Mouse (Mus musculus) lung, postnatal 25 days (tissue): ENCODE data around the gene Atp2b1.
A peak's percentile ranks its signal among the peaks of the same experiment; 100 is the strongest.

Experiments used
- DNase-seq: peaks from one replicate; pipeline ENCODE4 v3.0.0; 2022; ENCODE audit warnings: low spot score

Atp2b1 gene

DNA sequence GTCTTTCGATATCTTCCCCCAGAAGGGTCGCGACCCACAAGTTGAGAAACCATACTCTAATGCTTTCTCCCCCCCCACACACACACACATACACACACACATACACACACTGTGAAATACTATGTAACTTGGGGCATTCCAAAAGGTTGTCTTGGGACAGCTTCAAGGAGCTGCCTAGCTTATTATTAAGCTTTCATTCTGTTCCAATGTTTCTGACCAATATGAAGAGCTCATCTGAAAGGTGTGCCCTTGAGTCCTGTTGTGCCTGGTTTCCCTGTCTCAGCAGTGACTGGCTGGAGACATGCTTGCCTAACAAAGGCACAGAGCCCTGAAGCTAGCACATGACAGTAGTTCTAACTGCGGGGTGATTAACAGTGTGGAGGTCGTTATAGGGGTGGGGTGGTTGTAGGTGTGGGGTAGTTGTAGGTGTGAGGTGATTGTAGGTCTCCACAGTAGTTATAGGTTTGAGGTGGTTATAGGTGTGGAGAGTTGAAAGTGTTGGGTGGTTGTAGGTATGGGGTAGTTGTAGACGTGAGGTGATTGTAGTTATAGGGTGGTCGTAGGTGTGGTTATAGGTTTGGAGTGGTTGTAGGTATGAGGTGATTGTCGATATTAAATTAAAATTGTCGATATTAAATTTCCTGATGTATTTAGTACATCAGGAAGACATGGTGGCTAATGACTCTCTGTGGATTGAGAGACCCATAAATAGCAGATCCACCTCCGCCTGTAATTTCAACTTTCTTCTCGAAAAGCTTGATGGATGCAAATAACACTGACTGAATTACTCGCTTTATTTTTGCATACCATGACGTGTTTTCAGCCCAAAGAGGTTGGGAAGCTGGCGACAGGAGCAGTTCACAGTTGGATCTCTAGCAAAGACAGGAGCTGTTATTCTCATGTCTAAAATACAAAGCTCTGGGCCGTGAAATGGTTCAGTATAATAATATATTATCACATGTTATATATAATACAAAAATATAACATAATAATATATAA, 119.9 kb downstream of the Atp2b1 start:
- no peak for DNase-seq

DNA sequence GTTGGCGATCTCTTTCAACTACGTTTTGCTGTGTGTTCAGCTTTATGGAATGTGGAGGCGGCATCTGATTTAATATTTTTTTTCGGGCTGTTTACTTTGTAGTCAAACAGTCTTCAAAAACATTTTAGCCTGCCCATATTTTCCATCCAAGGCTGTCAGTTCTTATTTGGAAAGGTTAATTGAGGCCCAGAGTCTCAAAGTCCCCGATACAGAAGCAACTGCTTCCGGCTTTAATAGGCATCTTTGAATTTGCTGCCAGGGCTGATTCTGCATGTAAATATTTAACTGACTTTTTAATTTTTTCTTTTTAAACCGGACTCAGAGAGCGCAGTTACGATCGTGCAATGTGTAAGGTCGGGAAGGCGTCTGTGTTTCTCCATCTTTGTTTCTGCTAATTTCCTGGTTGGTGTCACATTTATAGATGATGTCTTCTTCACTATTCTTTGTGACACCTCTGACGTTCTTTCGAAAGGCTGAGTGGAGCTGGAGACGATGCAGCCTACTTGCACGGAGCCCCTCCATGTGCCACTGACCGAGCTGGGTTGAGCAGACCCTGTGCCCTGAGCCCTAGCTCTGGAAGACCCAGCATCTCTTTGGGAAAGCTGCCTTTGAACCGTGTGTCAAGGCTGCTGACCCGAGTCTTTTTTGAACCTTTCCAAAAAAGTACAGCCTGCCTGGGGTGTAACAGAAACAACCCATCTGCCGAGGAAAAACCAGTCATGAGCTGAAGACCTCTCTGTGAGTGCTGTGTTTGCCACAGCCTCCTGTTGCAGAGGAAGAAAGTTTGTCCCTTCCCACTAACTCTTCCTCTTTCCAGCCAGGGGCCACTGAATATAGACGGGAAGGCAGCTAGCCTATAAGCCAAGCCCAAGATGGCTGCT, 123.2 kb downstream of the Atp2b1 start:
- peak; percentile 57 for DNase-seq

DNA sequence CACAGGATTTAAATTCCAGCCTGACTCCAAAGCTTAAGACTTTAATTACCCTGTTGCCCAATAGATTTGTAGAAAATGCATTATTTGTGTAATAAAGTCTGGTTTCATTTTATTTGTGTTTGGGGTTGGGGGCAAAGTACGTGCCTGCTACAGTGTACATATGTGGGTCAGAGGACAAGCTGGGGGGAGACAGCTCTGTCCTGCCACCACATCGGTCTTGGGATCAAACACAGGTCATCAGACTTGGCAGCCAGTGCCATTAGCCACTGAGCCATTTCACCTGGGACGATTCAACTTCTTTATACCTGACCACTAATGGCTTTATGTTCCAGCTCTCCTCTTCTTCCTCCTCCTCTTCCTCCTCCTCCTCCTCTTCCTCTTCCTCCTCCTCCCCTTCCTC, 124.7 kb downstream of the Atp2b1 start:
- DNase-seq = no peak

DNA sequence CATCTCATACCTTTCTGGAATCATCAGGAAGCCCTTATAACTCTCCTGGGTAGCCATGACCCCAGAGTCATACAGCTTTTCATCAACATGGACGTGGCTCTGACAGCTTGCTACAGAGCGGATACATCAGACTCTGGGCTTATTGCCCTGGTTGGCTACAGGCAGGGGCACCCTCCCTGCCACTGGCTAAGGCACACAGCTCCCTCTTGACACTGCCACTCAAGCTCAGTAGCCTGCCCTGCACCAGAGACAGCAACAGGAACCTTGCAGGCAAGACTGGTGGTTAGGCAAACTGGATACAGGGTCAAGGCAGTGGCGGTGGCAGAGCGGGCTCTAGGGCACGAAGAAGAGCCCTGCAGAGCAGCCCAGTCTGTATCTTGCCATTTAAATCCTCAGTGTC, 126.0 kb downstream of the Atp2b1 start:
- DNase-seq = no peak

DNA sequence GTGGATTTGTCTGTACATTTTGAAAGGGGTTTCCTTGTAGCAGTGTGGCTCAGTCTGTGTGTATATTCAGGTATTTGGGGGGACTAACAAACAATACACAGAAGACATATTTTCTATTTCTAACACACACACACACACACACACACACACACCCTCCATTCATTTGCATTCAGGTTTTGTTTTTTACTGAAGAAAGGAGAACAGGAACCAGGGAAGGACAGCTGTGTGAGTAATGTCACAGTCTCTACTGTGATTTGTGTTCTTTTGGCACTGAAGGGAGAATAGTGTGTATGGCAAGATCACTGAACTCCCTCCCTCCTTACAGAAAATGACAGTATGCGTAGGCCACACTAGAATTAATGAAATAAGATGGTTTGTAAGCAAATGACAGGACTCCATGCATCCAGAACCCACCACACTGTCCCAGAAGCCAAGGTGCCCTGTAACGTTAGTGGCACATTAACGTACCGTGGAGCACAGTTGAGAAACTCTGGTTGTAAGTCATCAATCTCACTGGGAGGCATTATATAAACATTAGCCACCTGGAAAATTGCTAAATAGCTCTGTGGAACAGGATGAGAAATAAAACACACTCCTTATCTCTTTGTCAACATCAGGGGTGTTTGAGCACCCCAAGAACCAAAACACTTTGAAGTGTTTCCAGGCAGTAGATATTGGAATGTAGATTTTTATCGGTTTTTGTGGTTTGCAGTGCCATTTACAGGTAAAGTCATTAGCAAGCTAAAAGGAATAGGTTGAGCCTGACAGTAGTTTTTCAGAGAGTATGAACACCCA, 132.7 kb downstream of the Atp2b1 start:
- no peak for DNase-seq

DNA sequence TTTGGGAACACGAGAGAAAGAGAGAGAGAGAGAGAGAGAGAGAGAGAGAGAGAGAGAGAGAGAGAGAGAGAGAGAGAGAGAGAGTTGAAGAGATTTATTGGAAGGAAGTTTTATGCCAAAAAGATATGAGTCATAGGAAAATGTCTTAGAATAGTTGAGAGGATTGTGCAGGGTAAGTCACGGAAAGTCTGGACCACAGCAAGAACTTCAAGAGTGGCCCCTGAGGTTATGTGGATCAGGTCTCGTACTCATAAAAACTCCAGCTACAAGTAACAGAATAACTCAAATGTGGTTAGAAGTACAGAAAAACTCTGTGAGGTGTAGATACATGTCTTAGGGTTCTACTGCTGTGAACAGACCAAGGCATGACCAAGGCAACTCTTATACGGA, 133.3 kb downstream of the Atp2b1 start:
- no peak for DNase-seq

DNA sequence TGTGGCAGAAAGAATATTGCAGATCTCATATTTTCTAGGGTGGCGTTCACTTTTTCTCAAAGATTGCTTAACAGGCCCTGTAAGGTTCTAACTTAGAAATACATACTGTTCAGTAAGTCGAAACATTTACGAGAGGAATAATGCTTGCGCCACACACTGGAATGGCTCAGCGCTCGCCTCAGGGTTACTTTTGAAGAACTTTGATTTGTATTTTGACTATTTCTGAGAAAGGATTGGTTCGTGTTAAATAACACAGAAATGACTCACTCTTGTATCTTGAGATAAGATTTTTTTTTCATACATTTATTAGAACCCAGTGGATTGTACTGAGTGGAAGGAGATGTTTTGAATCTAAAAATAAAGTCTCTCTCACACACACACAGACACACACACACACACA, 135.9 kb downstream of the Atp2b1 start:
- DNase-seq = no peak

DNA sequence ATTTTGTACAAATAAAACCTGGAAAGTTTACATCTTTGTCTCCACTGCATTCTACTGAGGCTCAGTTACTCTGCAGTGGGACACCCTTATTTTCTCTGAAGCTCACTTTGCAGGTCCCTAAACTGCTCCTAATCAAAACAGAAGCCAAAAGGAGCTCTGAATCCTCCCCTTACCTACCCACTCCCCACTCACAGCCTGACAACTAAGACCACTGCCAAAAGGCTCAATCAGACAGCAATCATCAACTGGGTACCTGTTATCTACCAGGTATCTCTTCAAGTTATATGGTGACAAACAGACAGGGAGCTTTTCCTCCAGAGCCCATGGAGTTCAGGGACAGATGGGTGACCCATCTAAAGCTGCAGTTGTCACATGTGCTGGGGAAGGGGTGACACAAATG, 138.9 kb downstream of the Atp2b1 start:
- no peak for DNase-seq

DNA sequence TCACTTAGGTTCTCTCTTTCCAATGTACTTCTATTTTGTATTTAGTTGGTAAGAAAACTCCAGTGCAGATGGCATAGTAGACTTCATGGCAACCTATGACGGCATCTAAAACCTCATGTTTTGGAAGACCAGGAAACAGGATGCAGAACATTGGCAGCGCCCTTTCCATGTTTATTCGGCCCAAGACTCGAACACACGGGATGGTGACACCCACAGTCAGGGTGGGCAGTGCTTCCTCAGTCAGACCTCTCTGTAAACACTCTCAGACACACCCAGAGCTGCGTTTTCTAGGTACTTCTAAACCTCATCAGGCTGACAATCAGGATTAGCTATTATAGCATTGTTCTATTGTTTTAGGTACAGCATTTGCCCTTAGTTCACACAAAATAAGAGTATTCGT, 146.4 kb downstream of the Atp2b1 start:
- peak; percentile 64 for DNase-seq

DNA sequence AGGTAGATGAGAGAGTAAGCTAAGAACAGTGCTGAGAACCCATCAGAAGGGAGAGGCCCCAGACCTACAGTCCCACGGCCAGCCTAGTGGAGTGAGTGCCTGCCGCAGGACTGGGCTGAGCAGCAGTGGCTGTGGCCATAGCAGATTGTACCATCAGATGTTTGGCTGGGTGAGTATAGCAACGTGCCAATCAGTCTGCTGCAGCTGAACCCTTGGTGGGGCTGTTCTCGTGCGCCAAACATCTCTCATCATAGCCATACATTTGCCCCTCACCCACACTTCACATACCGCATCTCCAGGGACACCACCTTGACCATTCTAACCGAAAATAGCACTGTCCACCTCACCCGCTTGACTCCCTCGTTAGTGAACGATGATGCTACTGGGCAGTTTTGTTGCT, 147.2 kb downstream of the Atp2b1 start:
- DNase-seq = no peak

DNA sequence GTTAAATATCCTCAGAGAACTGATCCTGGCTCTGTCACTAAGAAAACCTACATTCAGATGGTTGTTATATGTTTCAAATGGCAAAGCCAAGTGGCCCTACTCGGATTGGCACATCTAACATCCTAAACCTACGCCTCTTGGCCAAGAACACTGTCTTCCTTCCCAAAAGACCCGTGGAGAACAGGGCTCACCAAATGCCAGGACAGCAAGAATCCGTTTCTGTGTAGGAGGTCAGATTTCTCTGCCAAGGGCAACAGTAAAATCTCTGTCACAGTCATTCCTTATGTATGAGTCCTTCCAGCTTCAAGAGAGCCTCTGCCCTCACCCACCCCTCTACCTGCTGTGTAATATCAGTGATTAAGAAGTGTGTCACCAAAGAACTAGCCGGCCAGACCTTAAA, 148.3 kb downstream of the Atp2b1 start:
- DNase-seq = no peak
